Mouse (Mus musculus): ENCODE results near the gene Shb. TPM values are rescaled to one million over a fixed set of nuclear protein-coding genes. Genes with fewer than 3 reads are reported as not detected.
"Not testable (repeated sequence)": the region's sequence is repeated elsewhere in the genome, so short reads cannot be mapped to it uniquely, and the experiment has no call there.

The Shb gene
- polyA plus RNA-seq, 1 experiment from 2014 or later: 2.9 TPM

- no peaks in the 10 kb centered on the region for H3K27me3 ChIP-seq
- H3K27ac ChIP-seq (replicated peaks): no peak overlapping the region
- H3K9me3 ChIP-seq (replicated peaks): no peaks in the 10 kb centered on the region
- 64% methylated on average over 11 of the region's 11 CpGs for WGBS (ENCODE audit: insufficient replicate concordance)
- H3K4me1 ChIP-seq (replicated peaks): no peaks in the 10 kb centered on the region
- peaks cover 35% of the 10 kb centered on the region for H3K36me3 ChIP-seq (replicated peaks)
- no peak overlapping the region for H3K4me3 ChIP-seq (replicated peaks)
- H3K9ac ChIP-seq: no peak overlapping the region
- no peak for ATAC-seq (ENCODE audit: insufficient read depth)
- H3K4me2 ChIP-seq: no peak overlapping the region
These were observed 139.7 kb downstream of the Shb start for GRCm38 (mm10) chr4:45392572-45392971.

- Histone ChIP-seq H3K4me2 (no peak overlapping the region), H3K4me1 (replicated peaks) (no peaks in the 10 kb centered on the region), H3K9ac (no peak overlapping the region), H3K27ac (replicated peaks) (no peak overlapping the region), H3K36me3 (replicated peaks) (peaks cover 31% of the 10 kb centered on the region), H3K27me3 (no peaks in the 10 kb centered on the region), H3K4me3 (replicated peaks) (no peak overlapping the region), H3K9me3 (replicated peaks) (no peaks in the 10 kb centered on the region)
- ATAC-seq (ENCODE audit: insufficient read depth): no peak
- 60% methylated on average over 4 of the region's 4 CpGs for WGBS (ENCODE audit: insufficient replicate concordance)
These were observed 140.2 kb downstream of the Shb start for GRCm38 (mm10) chr4:45392099-45392498.

- H3K4me2 ChIP-seq; H3K9me3 ChIP-seq (replicated peaks); H3K36me3 ChIP-seq (replicated peaks); H3K9ac ChIP-seq; H3K27ac ChIP-seq (replicated peaks); H3K4me3 ChIP-seq (replicated peaks); ATAC-seq (ENCODE audit: insufficient read depth); H3K27me3 ChIP-seq; H3K4me1 ChIP-seq (replicated peaks): not testable (repeated sequence)
- WGBS (ENCODE audit: insufficient replicate concordance): 79% methylated on average over 5 of the region's 5 CpGs
These were observed 145.0 kb downstream of the Shb start for GRCm38 (mm10) chr4:45387296-45387695.

GRCm38 (mm10) chr4:45382133-45382532 lies 150.1 kb downstream of the Shb start:
- not testable (repeated sequence) for H3K4me2 ChIP-seq; H3K27ac ChIP-seq (replicated peaks); ATAC-seq (ENCODE audit: insufficient read depth); H3K27me3 ChIP-seq; H3K4me1 ChIP-seq (replicated peaks); H3K36me3 ChIP-seq (replicated peaks); H3K9me3 ChIP-seq (replicated peaks); H3K9ac ChIP-seq; H3K4me3 ChIP-seq (replicated peaks)
- 74% methylated on average over 2 of the region's 2 CpGs for WGBS (ENCODE audit: insufficient replicate concordance)

- WGBS (ENCODE audit: insufficient replicate concordance): 73% methylated on average over 10 of the region's 10 CpGs
- H3K4me1 ChIP-seq (replicated peaks); ATAC-seq (ENCODE audit: insufficient read depth): not testable (repeated sequence)
These were observed 151.2 kb downstream of the Shb start for GRCm38 (mm10) chr4:45380903-45381580.

GRCm38 (mm10) chr4:45376573-45376972 lies 155.7 kb downstream of the Shb start:
- 71% methylated on average over 4 of the region's 4 CpGs for WGBS (ENCODE audit: insufficient replicate concordance)
- no peak overlapping the region for H3K9ac ChIP-seq
- no peaks in the 10 kb centered on the region for H3K4me1 ChIP-seq (replicated peaks)
- H3K36me3 ChIP-seq (replicated peaks): peaks cover 54% of the 10 kb centered on the region
- no peak overlapping the region for H3K4me3 ChIP-seq (replicated peaks)
- no peak overlapping the region for H3K4me2 ChIP-seq
- no peaks in the 10 kb centered on the region for H3K27me3 ChIP-seq
- H3K27ac ChIP-seq (replicated peaks): no peak overlapping the region
- no peaks in the 10 kb centered on the region for H3K9me3 ChIP-seq (replicated peaks)
- no peak for ATAC-seq (ENCODE audit: insufficient read depth)

More at GRCm38 (mm10) chr4:45380903-45381580, 151.2 kb downstream of the Shb start:
- H3K27ac ChIP-seq (replicated peaks); H3K27me3 ChIP-seq; H3K9ac ChIP-seq; H3K9me3 ChIP-seq (replicated peaks); H3K4me2 ChIP-seq; H3K4me3 ChIP-seq (replicated peaks): not testable (repeated sequence)
- peaks cover 13% of the 10 kb centered on the region for H3K36me3 ChIP-seq (replicated peaks)

- Histone ChIP-seq H3K36me3 (replicated peaks) (peaks cover 67% of the 10 kb centered on the region), H3K27me3 (no peaks in the 10 kb centered on the region), H3K27ac (replicated peaks) (no peak overlapping the region), H3K9ac (no peak overlapping the region), H3K4me1 (replicated peaks) (no peaks in the 10 kb centered on the region), H3K4me2 (no peak overlapping the region), H3K4me3 (replicated peaks) (no peak overlapping the region), H3K9me3 (replicated peaks) (no peaks in the 10 kb centered on the region)
- ATAC-seq (ENCODE audit: insufficient read depth): no peak
- 83% methylated on average over 5 of the region's 5 CpGs for WGBS (ENCODE audit: insufficient replicate concordance)
These were observed 157.4 kb downstream of the Shb start for GRCm38 (mm10) chr4:45374879-45375278.

Small RNA genes within 50 kb of the gene (microRNA-seq; reads per million reads assigned to microRNA genes)
- gene Gm22518 (not detected), gene Gm25692 (not detected)

Other genes starting within 250 kb of the Shb start
- 3.7 and 4.9 TPM in 2 replicates for gene Trmt10b, start 235.3 kb downstream of the Shb start, polyA plus RNA-seq (2015; fragmentation: Nextera tagmentation; extraction: Ambion mirVana)
- 5.7 and 6.9 TPM in 2 replicates for gene Dcaf10, start 190.4 kb downstream of the Shb start, polyA plus RNA-seq (2015; fragmentation: Nextera tagmentation; extraction: Ambion mirVana)
- 46.1 and 47.9 TPM in 2 replicates for gene Exosc3, start 189.7 kb downstream of the Shb start, polyA plus RNA-seq (2015; fragmentation: Nextera tagmentation; extraction: Ambion mirVana)
- gene Slc25a51, start 123.7 kb downstream of the Shb start, polyA plus RNA-seq (2015; fragmentation: Nextera tagmentation; extraction: Ambion mirVana): 72.8 and 74.4 TPM in 2 replicates